Mouse (Mus musculus): ENCODE results near the gene Hist1h2ai. TPM values are rescaled to one million over a fixed set of nuclear protein-coding genes. Genes with fewer than 3 reads are reported as not detected.
"Not testable (repeated sequence)": the region's sequence is repeated elsewhere in the genome, so short reads cannot be mapped to it uniquely, and the experiment has no call there.

The Hist1h2ai gene
- polyA plus RNA-seq, 1 experiment from 2014 or later, result 18.6 TPM

GRCm38 (mm10) chr13:21749387-21750158 is 33.4 kb downstream of the Hist1h2ai start:
- WGBS (ENCODE audit: insufficient replicate concordance), result 2% methylated on average over 5 of the region's 5 CpGs
- Histone ChIP-seq H3K9me3 (replicated peaks; ENCODE audit: control insufficient read depth, low read length) (no peaks in the 10 kb centered on the region), H3K27ac (ENCODE audit: low read length) (peak overlapping the region; percentile 94), H3K27me3 (ENCODE audit: control insufficient read depth, insufficient read depth, low read depth, low read length) (no peaks in the 10 kb centered on the region), H3K4me3 (ENCODE audit: low read depth, low read length) (peak overlapping the region; percentile 76), H3K36me3 (ENCODE audit: control insufficient read depth, insufficient read depth) (peaks cover 4% of the 10 kb centered on the region; the same call in 1 of the 2 replicates), H3K4me1 (ENCODE audit: control insufficient read depth, low read depth, low read length) (peaks cover 17% of the 10 kb centered on the region), H3K9ac (ENCODE audit: low read depth, low read length) (peak overlapping the region; percentile 87), H3K4me2 (ENCODE audit: low read depth, low read length) (peak overlapping the region; percentile 76)
- ATAC-seq (ENCODE audit: low read depth), result no peak

GRCm38 (mm10) chr13:21750159-21751017 is 34.2 kb downstream of the Hist1h2ai start, which contains the start of gene Hist1h4k:
Gene Hist1h4k, minus strand, starts transcription at chr13:21750505.
- H3K36me3 ChIP-seq (ENCODE audit: control insufficient read depth, insufficient read depth); H3K27me3 ChIP-seq (ENCODE audit: control insufficient read depth, insufficient read depth, low read depth, low read length); H3K9me3 ChIP-seq (replicated peaks; ENCODE audit: control insufficient read depth, low read length): not testable (repeated sequence)
- Histone ChIP-seq H3K27ac (ENCODE audit: low read length) (peak within 1 kb of the TSS; percentile 99), H3K4me2 (ENCODE audit: low read depth, low read length) (peak within 1 kb of the TSS; percentile 76), H3K4me3 (ENCODE audit: low read depth, low read length) (peak within 1 kb of the TSS; percentile 76), H3K9ac (ENCODE audit: low read depth, low read length) (peak within 1 kb of the TSS; percentile 87), H3K4me1 (ENCODE audit: control insufficient read depth, low read depth, low read length) (peaks cover 17% of the 10 kb centered on the region)
- under 1% methylated on average over 41 of the region's 56 CpGs for WGBS (ENCODE audit: insufficient replicate concordance)
- peak; percentile 58 for ATAC-seq (ENCODE audit: low read depth)

GRCm38 (mm10) chr13:21751417-21751816 is 35.2 kb downstream of the Hist1h2ai start:
- ATAC-seq (ENCODE audit: low read depth), result no peak
- Histone ChIP-seq H3K9ac (ENCODE audit: low read depth, low read length) (peak overlapping the region; percentile 70), H3K27me3 (ENCODE audit: control insufficient read depth, insufficient read depth, low read depth, low read length) (no peaks in the 10 kb centered on the region), H3K4me2 (ENCODE audit: low read depth, low read length) (peak overlapping the region; percentile 75), H3K9me3 (replicated peaks; ENCODE audit: control insufficient read depth, low read length) (no peaks in the 10 kb centered on the region), H3K4me3 (ENCODE audit: low read depth, low read length) (peak overlapping the region; percentile 6), H3K27ac (ENCODE audit: low read length) (peak overlapping the region; percentile 99), H3K4me1 (ENCODE audit: control insufficient read depth, low read depth, low read length) (peaks cover 15% of the 10 kb centered on the region), H3K36me3 (ENCODE audit: control insufficient read depth, insufficient read depth) (peaks cover 4% of the 10 kb centered on the region; the same call in 1 of the 2 replicates)

- H3K4me3 ChIP-seq (ENCODE audit: low read depth, low read length), result peak overlapping the region; percentile 63
- H3K9me3 ChIP-seq (replicated peaks; ENCODE audit: control insufficient read depth, low read length), result no peaks in the 10 kb centered on the region
- H3K36me3 ChIP-seq (ENCODE audit: control insufficient read depth, insufficient read depth), result peaks cover 4% of the 10 kb centered on the region; the same call in 1 of the 2 replicates
- H3K4me1 ChIP-seq (ENCODE audit: control insufficient read depth, low read depth, low read length), result peaks cover 12% of the 10 kb centered on the region
- H3K27ac ChIP-seq (ENCODE audit: low read length), result peak overlapping the region; percentile 99
- H3K9ac ChIP-seq (ENCODE audit: low read depth, low read length), result peak overlapping the region; percentile 70
- peak overlapping the region; percentile 75 for H3K4me2 ChIP-seq (ENCODE audit: low read depth, low read length)
- ATAC-seq (ENCODE audit: low read depth), result no peak
- WGBS (ENCODE audit: insufficient replicate concordance), result 39% methylated on average over 3 of the region's 3 CpGs
- H3K27me3 ChIP-seq (ENCODE audit: control insufficient read depth, insufficient read depth, low read depth, low read length), result no peaks in the 10 kb centered on the region
Observed at GRCm38 (mm10) chr13:21751827-21752226, 35.6 kb downstream of the Hist1h2ai start.

- Histone ChIP-seq H3K9me3 (replicated peaks; ENCODE audit: control insufficient read depth, low read length) (no peaks in the 10 kb centered on the region), H3K4me2 (ENCODE audit: low read depth, low read length) (peak overlapping the region; percentile 75), H3K9ac (ENCODE audit: low read depth, low read length) (peak overlapping the region; percentile 70), H3K4me3 (ENCODE audit: low read depth, low read length) (peak overlapping the region; percentile 63), H3K27ac (ENCODE audit: low read length) (peak overlapping the region; percentile 99), H3K27me3 (ENCODE audit: control insufficient read depth, insufficient read depth, low read depth, low read length) (no peaks in the 10 kb centered on the region), H3K4me1 (ENCODE audit: control insufficient read depth, low read depth, low read length) (peaks cover 11% of the 10 kb centered on the region), H3K36me3 (ENCODE audit: control insufficient read depth, insufficient read depth) (peaks cover under 1% of the 10 kb centered on the region; the same call in 1 of the 2 replicates)
- WGBS (ENCODE audit: insufficient replicate concordance), result 31% methylated on average over 3 of the region's 3 CpGs
- no peak for ATAC-seq (ENCODE audit: low read depth)
Observed at GRCm38 (mm10) chr13:21752356-21752755, 36.1 kb downstream of the Hist1h2ai start.

- under 1% methylated on average over 10 of the region's 10 CpGs for WGBS (ENCODE audit: insufficient replicate concordance)
- peaks cover 8% of the 10 kb centered on the region for H3K4me1 ChIP-seq (ENCODE audit: control insufficient read depth, low read depth, low read length)
- H3K36me3 ChIP-seq (ENCODE audit: control insufficient read depth, insufficient read depth), result no peaks in the 10 kb centered on the region
- no peaks in the 10 kb centered on the region for H3K9me3 ChIP-seq (replicated peaks; ENCODE audit: control insufficient read depth, low read length)
- H3K27me3 ChIP-seq (ENCODE audit: control insufficient read depth, insufficient read depth, low read depth, low read length), result no peaks in the 10 kb centered on the region
- peak overlapping the region; percentile 70 for H3K9ac ChIP-seq (ENCODE audit: low read depth, low read length)
- peak overlapping the region; percentile 99 for H3K27ac ChIP-seq (ENCODE audit: low read length)
- peak overlapping the region; percentile 75 for H3K4me2 ChIP-seq (ENCODE audit: low read depth, low read length)
- peak overlapping the region; percentile 63 for H3K4me3 ChIP-seq (ENCODE audit: low read depth, low read length)
- no peak for ATAC-seq (ENCODE audit: low read depth)
Observed at GRCm38 (mm10) chr13:21753051-21753523, 36.9 kb downstream of the Hist1h2ai start.

- not testable (repeated sequence) for H3K4me1 ChIP-seq (ENCODE audit: control insufficient read depth, low read depth, low read length); H3K9me3 ChIP-seq (replicated peaks; ENCODE audit: control insufficient read depth, low read length); H3K27me3 ChIP-seq (ENCODE audit: control insufficient read depth, insufficient read depth, low read depth, low read length); H3K36me3 ChIP-seq (ENCODE audit: control insufficient read depth, insufficient read depth)
- ATAC-seq (ENCODE audit: low read depth), result peak; percentile 84
- Histone ChIP-seq H3K4me3 (ENCODE audit: low read depth, low read length) (peak within 1 kb of the TSS; percentile 63), H3K27ac (ENCODE audit: low read length) (peak within 1 kb of the TSS; percentile 99), H3K4me2 (ENCODE audit: low read depth, low read length) (peak within 1 kb of the TSS; percentile 75), H3K9ac (ENCODE audit: low read depth, low read length) (peak within 1 kb of the TSS; percentile 70)
- under 1% methylated on average over 40 of the region's 50 CpGs for WGBS (ENCODE audit: insufficient replicate concordance)
Observed at GRCm38 (mm10) chr13:21753524-21754285, 37.5 kb downstream of the Hist1h2ai start, which contains the start of the genes Hist1h2ak and Hist1h2bn. Gene Hist1h2ak, minus strand, starts transcription at chr13:21753827. Gene Hist1h2bn, plus strand, starts transcription at chr13:21754123.

GRCm38 (mm10) chr13:21754294-21755001 is 38.2 kb downstream of the Hist1h2ai start:
- not testable (repeated sequence) for H3K27me3 ChIP-seq (ENCODE audit: control insufficient read depth, insufficient read depth, low read depth, low read length); H3K4me1 ChIP-seq (ENCODE audit: control insufficient read depth, low read depth, low read length); H3K36me3 ChIP-seq (ENCODE audit: control insufficient read depth, insufficient read depth); H3K9me3 ChIP-seq (replicated peaks; ENCODE audit: control insufficient read depth, low read length)
- Histone ChIP-seq H3K27ac (ENCODE audit: low read length) (peak overlapping the region; percentile 99), H3K9ac (ENCODE audit: low read depth, low read length) (peak overlapping the region; percentile 64), H3K4me3 (ENCODE audit: low read depth, low read length) (peak overlapping the region; percentile 63), H3K4me2 (ENCODE audit: low read depth, low read length) (peak overlapping the region; percentile 75)
- ATAC-seq (ENCODE audit: low read depth), result peak; percentile 17
- 2% methylated on average over 8 of the region's 26 CpGs for WGBS (ENCODE audit: insufficient replicate concordance)

Data from liver, embryonic 16.5 days (tissue).